Mouse (Mus musculus): Measurements from ENCODE around the gene Rarg. TPM values are rescaled to one million over a fixed set of nuclear protein-coding genes. Genes with fewer than 3 reads are reported as not detected.

Rarg gene
- total and polyA plus RNA-seq, 3 experiments = 0.39 to 5.8 TPM; not detected in 1

- Histone ChIP-seq H3K27me3 (ENCODE audit: control insufficient read depth in 1 of 2, insufficient read depth in 2 of 2, low read length in 2 of 2) (no peaks in the 10 kb centered on the region), H3K9me3 (replicated peaks; ENCODE audit: insufficient read depth, low read length) (no peaks in the 10 kb centered on the region), H3K4me3 (ENCODE audit: control insufficient read depth in 1 of 2, insufficient read depth in 1 of 2, low read depth in 2 of 2, low read length in 2 of 2) (no peak overlapping the region), H3K9ac (ENCODE audit: control insufficient read depth, low read depth, low read length, poor library complexity, severe bottlenecking) (no peak overlapping the region), H3K79me2 (ENCODE audit: control insufficient read depth, insufficient read depth, low read length, poor library complexity) (no peaks in the 10 kb centered on the region), H3K27ac (ENCODE audit: control insufficient read depth, low read depth, low read length) (no peak overlapping the region), H3K4me1 (ENCODE audit: control insufficient read depth in 1 of 2, insufficient read depth in 2 of 2, low read length in 2 of 2) (no peaks in the 10 kb centered on the region), H3K36me3 (ENCODE audit: control insufficient read depth in 1 of 2, insufficient read depth in 2 of 2, low read length in 2 of 2) (peaks cover 0 to 9% of the 10 kb centered on the region in 2 experiments; a peak in 2 of 4 replicates)
- peak; percentile 69; the same call in 1 of the 2 replicates for TF ChIP-seq ZNF384 (IDR thresholded peaks at IDR 0.05; ENCODE audit: low read depth, low read length)
- TF ChIP-seq MYB (IDR thresholded peaks at IDR 0.05; ENCODE audit: low read depth, low read length) = no peak
- no peak for TF ChIP-seq MAFK (IDR thresholded peaks at IDR 0.05; ENCODE audit: borderline replicate concordance, low read depth, low read length)
- TF ChIP-seq NELFE (IDR thresholded peaks at IDR 0.05; ENCODE audit: low read depth, low read length) = no peak
- no peak for TF ChIP-seq HCFC1 (IDR thresholded peaks at IDR 0.05; ENCODE audit: low read depth, low read length)
- no peak for DNase-seq (ENCODE audit: low read depth, low spot score)
These were observed 41.7 kb downstream of the Rarg start for GRCm38 (mm10) chr15:102215624-102216023.

GRCm38 (mm10) chr15:102214132-102214531 is 43.2 kb downstream of the Rarg start:
- no peaks in the 10 kb centered on the region for H3K27me3 ChIP-seq (ENCODE audit: control insufficient read depth in 1 of 2, insufficient read depth in 2 of 2, low read length in 2 of 2)
- peaks cover 0 to 4% of the 10 kb centered on the region in 2 experiments; a peak in 1 of 4 replicates for H3K4me1 ChIP-seq (ENCODE audit: control insufficient read depth in 1 of 2, insufficient read depth in 2 of 2, low read length in 2 of 2)
- no peaks in the 10 kb centered on the region for H3K9me3 ChIP-seq (replicated peaks; ENCODE audit: insufficient read depth, low read length)
- H3K36me3 ChIP-seq (ENCODE audit: control insufficient read depth in 1 of 2, insufficient read depth in 2 of 2, low read length in 2 of 2) = peaks cover 3 to 15% of the 10 kb centered on the region in 2 experiments
- no peak overlapping the region for H3K9ac ChIP-seq (ENCODE audit: control insufficient read depth, low read depth, low read length, poor library complexity, severe bottlenecking)
- no peaks in the 10 kb centered on the region for H3K79me2 ChIP-seq (ENCODE audit: control insufficient read depth, insufficient read depth, low read length, poor library complexity)
- no peak for DNase-seq (ENCODE audit: low read depth, low spot score)
- H3K4me3 ChIP-seq (ENCODE audit: control insufficient read depth in 1 of 2, insufficient read depth in 1 of 2, low read depth in 2 of 2, low read length in 2 of 2) = no peak overlapping the region
- no peak overlapping the region for H3K27ac ChIP-seq (ENCODE audit: control insufficient read depth, low read depth, low read length)
- TF ChIP-seq NELFE (IDR thresholded peaks at IDR 0.05; ENCODE audit: low read depth, low read length) (no peak), ZC3H11A (IDR thresholded peaks at IDR 0.05; ENCODE audit: low read depth, low read length) (no peak), HCFC1 (IDR thresholded peaks at IDR 0.05; ENCODE audit: low read depth, low read length) (no peak), TBP (IDR thresholded peaks at IDR 0.05; ENCODE audit: low read depth, low read length) (no peak), MXI1 (IDR thresholded peaks at IDR 0.05; ENCODE audit: low read depth, low read length) (no peak)

GRCm38 (mm10) chr15:102211895-102212294 is 45.4 kb downstream of the Rarg start:
- no peaks in the 10 kb centered on the region for H3K9me3 ChIP-seq (replicated peaks; ENCODE audit: insufficient read depth, low read length)
- H3K9ac ChIP-seq (ENCODE audit: control insufficient read depth, low read depth, low read length, poor library complexity, severe bottlenecking) = no peak overlapping the region
- H3K27me3 ChIP-seq (ENCODE audit: control insufficient read depth in 1 of 2, insufficient read depth in 2 of 2, low read length in 2 of 2) = no peaks in the 10 kb centered on the region
- H3K4me3 ChIP-seq (ENCODE audit: control insufficient read depth in 1 of 2, insufficient read depth in 1 of 2, low read depth in 2 of 2, low read length in 2 of 2) = no peak overlapping the region
- no peaks in the 10 kb centered on the region for H3K79me2 ChIP-seq (ENCODE audit: control insufficient read depth, insufficient read depth, low read length, poor library complexity)
- DNase-seq (ENCODE audit: low read depth, low spot score) = no peak
- peaks cover 19 to 22% of the 10 kb centered on the region in 2 experiments for H3K36me3 ChIP-seq (ENCODE audit: control insufficient read depth in 1 of 2, insufficient read depth in 2 of 2, low read length in 2 of 2)
- no peak overlapping the region for H3K27ac ChIP-seq (ENCODE audit: control insufficient read depth, low read depth, low read length)
- H3K4me1 ChIP-seq (ENCODE audit: control insufficient read depth in 1 of 2, insufficient read depth in 2 of 2, low read length in 2 of 2) = peaks cover 8 to 23% of the 10 kb centered on the region in 2 experiments
- 0 out of 4 replicates have a peak, but pooled peaks of 1 of the 2 experiments have one; percentile 7 for TF ChIP-seq POLR2A (IDR thresholded peaks at IDR 0.05; ENCODE audit: control insufficient read depth in 1 of 2, insufficient read depth in 1 of 2, low read depth in 1 of 2, low read length in 2 of 2, poor library complexity in 1 of 2)
- no peak for TF ChIP-seq NELFE (IDR thresholded peaks at IDR 0.05; ENCODE audit: low read depth, low read length)

Data from MEL (cell line).